Mouse (Mus musculus): Measurements from ENCODE around the gene Fgfbp3.
"Not testable (repeated sequence)": the region's sequence is repeated elsewhere in the genome, so short reads cannot be mapped to it uniquely, and the experiment has no call there.

The Fgfbp3 gene

DNA sequence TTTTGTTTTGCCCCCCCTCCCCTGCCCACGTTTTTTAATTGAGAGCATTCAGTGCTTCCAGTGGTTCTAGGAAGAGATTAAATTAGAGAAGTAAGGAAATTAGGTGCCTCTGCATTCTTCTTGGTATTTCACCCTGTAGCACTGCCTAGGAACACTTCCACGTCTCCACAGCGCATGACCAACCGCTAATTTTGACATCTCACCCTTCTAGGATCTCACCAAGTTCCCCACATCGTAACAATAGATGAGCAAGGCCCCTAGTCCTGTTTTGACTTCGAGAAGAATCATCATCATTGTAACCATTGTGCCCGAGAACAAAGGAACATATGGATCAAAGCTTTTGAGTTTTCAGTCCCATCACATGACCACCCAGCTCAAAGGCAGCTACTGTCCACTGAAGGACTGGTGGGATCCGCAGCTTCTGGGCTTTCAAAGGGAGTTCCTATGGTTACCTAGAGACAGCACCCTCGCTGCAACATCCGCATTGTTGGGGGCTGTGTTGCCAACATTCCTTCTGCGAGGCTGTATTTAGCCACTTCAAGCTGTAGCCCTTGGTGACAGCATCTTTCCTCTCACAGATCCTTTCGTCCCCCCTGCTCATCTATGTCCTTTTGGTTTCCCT lies 8.9 kb downstream of the Fgfbp3 start:
- no peak for DNase-seq (ENCODE audit: low read depth, low spot score)

- peak; percentile 86 for DNase-seq (ENCODE audit: low read depth, low spot score)
Observed at GRCm38 (mm10) chr19:36909676-36910292, 9.6 kb downstream of the Fgfbp3 start.

- no peak for DNase-seq (ENCODE audit: low read depth, low spot score)
Observed at GRCm38 (mm10) chr19:36909150-36909549, 10.3 kb downstream of the Fgfbp3 start.

DNA sequence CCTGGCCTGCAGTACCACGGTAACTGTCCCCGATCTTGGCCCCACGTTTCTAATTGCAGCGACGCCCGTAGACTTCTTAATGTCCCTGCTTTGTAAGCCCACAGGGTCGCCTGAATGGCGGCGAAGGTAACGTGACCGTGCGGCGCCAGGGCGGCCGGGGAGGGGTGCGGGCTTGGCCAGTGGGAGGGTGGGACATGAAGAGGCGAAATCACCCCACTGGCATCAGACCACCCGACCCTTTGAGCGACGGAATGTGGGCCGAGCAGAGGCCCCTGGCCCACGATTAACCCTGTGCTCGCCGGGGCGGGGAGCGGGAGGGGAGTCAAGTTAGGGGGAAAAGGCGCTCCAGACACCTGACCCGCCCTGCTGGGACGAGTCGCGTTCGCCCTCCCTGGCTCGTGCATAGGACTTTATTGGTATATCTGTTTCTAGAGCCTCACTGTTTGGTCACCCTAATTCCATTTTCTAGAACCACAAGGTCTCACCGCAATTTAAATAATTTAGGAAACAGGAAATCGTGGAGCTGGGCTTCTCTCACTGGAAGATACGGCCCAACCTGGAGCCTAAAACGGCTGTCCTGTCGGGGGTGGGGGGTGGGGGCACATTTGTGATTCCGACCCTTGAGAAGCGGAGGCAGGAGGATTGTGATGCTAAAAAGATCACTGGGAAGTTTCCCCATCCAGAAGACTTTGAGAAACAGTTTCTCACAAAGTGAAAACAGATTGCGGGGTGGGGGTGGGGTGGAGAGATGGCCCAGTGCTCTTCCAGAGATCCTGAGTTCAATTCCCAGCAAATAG lies 15.0 kb downstream of the Fgfbp3 start:
- DNase-seq (ENCODE audit: low read depth, low spot score) = peak; percentile 86

GRCm38 (mm10) chr19:36903377-36903776 lies 16.0 kb downstream of the Fgfbp3 start:
- no peak for DNase-seq (ENCODE audit: low read depth, low spot score)

- DNase-seq (ENCODE audit: low read depth, low spot score) = peak; percentile 79
Observed at GRCm38 (mm10) chr19:36897778-36898177, 21.6 kb downstream of the Fgfbp3 start.

GRCm38 (mm10) chr19:36896791-36897569 lies 22.4 kb downstream of the Fgfbp3 start:
- no peak for DNase-seq (ENCODE audit: low read depth, low spot score)

- DNase-seq (ENCODE audit: low read depth, low spot score) = no peak
Observed at GRCm38 (mm10) chr19:36891746-36892145, 27.7 kb downstream of the Fgfbp3 start.

DNA sequence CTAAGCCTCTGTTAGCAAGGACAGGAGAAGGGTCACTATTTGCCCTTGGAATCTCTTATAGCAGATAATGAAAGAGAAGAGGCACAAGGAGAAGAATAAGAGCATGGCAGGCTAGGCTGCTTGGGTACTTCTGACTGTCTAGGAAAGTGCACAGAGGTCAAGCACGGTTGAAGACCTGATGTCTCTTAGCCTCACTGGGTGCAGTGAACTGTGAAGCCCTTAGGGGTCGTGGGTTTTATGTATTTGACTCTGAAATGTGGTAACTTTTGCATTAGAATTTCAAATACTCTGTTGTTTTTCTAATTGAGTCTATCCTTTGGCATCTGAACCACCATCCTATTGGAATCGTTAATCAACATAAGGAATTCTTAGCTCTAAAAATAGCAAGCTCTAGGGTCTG lies 31.7 kb downstream of the Fgfbp3 start:
- DNase-seq (ENCODE audit: low read depth, low spot score) = peak; percentile 57

- DNase-seq (ENCODE audit: low read depth, low spot score) = peak; percentile 36
Observed at GRCm38 (mm10) chr19:36886316-36886715, 33.1 kb downstream of the Fgfbp3 start.

GRCm38 (mm10) chr19:36883119-36883518 lies 36.3 kb downstream of the Fgfbp3 start:
- DNase-seq (ENCODE audit: low read depth, low spot score) = peak; percentile 65

- DNase-seq (ENCODE audit: low read depth, low spot score) = no peak
Observed at GRCm38 (mm10) chr19:36878743-36879495, 40.5 kb downstream of the Fgfbp3 start.

DNA sequence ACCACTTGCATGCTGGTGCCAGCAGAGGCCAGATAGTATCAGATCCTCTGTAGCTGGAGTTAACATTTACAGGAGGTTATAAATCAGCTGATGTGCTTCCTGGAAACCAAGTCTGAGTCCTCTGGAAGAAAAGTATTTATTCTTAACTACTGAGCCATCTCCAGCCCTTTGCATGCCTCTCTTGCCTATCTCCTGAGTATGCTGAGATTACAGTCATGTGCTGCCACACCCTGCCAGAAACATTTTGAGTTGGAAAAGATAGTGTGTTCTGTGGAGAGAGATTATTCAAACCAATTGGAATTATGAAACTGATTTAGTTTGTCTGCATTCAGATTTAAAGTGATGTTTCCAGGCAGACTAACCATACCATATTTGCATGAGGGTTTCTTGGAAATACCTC lies 42.1 kb downstream of the Fgfbp3 start:
- DNase-seq (ENCODE audit: low read depth, low spot score) = no peak

- DNase-seq (ENCODE audit: low read depth, low spot score) = no peak
Observed at GRCm38 (mm10) chr19:36874651-36875050, 44.8 kb downstream of the Fgfbp3 start.

DNA sequence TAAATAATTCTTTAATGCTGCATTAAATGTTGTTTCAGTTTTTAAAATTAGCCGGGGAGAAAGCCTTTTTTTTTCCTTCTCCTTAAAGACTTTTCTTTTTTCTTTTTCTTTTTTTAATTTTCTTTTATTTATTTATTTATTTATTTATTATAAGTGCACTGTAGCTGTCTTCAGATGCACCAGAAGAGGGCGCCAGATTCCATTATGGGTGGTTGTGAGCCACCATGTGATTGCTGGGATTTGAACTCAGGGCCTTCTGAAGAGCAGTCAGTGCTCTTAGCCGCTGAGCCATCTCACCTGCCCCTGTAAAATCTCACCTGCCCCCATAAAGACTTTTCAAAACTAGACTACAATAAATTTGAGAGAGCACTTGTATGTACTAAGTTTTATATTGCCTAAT lies 50.7 kb downstream of the Fgfbp3 start:
- not testable (repeated sequence) for DNase-seq (ENCODE audit: low read depth, low spot score)
